Mouse (Mus musculus) lung, postnatal 14 days (tissue): ENCODE measurements around the gene Gtf3c5.

Experiments
- DNase-seq: peaks from one replicate; pipeline ENCODE4 v3.0.0; 2021

The Gtf3c5 gene

DNA sequence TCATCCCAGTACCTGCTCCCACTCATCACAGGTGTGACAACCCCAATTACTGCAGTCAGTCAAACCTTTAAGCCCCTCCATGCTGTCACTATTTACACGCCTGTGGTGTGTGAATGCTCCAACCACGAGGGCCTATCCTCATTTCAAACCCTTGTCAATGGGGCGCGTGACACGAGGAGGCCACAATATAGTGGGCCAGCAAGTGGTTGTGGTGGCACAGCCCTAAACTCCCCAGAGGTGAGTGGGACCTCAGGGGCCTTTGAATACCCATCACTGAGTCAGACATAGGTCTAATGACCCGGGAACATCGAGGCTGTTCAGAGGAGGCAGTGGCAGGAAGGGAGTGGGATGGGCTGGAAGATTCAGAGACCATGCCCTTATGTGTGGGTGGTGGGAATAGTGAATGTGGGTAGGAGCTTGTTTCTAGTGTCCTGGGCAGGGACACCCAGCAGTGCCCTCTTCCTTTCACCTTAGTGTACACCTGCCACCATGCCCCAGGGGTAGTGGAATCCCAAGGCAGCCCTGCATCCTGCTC lies 49.6 kb downstream of the Gtf3c5 start:
- DNase-seq, result no peak

- peak; percentile 91 for DNase-seq
Observed at GRCm38 (mm10) chr2:28532938-28533771, 50.4 kb downstream of the Gtf3c5 start.

DNA sequence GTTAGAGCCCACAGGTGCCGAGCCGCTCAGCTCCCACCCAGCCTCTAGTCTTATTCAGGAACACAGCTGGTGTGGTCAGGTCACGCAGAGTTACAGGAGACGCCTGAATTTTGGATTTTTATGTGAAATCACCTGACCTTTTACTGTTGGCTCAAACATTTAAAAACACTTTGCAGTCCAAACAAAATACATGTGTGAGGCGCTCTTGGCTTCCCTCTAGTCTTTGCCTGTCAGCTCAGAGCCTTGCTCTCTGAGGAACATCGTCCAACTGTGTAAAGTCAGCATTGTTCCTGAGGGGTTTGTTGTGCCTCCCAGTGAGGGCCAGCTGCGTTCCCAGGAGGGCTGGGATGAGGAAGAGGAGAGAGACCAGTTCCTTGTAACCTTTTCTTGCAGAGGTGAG lies 53.2 kb downstream of the Gtf3c5 start:
- no peak for DNase-seq

GRCm38 (mm10) chr2:28529856-28530255 lies 53.7 kb downstream of the Gtf3c5 start:
- no peak for DNase-seq

DNA sequence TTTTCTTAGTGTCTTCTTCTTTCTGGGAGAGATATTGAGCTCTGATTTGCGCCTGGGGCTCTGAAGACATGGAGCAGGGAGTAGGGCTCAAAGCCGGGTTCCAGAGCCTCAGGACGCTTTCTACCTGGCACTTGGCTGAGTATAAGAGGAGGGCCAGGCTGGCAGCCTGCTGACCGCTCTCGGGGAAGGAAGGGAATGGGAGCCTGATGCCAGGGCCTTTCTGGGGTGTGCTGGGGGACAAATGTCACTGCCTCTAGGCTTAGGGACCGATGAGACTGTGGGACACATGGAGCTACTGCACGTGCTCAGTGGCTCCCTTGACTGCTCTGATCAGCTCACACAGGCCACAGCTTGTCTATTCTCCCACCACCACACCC lies 55.2 kb downstream of the Gtf3c5 start:
- DNase-seq, result no peak

DNA sequence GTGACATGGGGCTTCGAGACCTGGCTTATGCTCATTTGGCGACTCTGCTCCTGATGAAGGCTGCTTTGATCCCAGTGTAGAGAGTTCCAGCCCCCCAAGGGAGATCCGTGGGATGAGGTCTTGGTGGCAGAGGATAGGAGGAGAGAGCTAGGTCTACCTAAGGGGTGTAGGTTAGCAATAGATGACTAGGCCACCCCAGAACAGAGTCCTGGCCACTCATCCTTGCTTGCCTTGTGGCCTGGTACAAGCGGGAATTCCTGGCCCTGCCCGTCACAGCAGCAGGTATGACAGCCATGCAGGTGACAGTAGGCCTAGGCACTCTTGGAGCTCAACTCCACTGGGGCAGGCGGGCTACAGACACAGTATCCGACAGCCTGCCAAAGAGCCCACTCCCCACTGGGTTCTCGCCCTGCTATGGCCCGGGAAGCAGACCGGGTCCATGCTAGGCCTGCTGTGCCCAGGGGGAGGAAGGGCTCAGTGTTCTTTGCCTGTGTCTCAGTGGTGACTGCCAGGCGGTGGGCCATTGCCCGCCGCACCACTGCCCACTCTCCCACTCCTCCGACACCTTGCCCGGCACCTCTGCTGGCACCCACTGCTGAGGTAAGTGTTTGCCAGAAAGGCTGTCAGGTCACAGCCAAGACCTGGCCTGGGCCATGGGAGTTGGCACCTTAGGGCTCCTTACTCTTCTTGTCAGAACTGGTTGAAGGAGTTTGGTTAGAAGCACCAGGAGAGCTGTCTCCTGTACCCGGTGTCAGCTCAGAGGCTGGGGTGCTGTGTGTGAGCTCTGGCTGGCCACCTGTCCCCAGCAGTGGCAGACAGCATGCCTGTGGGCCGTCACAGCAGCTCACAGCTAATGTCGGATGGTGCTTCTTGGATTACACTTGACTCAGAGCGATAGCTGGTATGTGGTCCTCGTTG lies 55.9 kb downstream of the Gtf3c5 start:
- no peak for DNase-seq

DNA sequence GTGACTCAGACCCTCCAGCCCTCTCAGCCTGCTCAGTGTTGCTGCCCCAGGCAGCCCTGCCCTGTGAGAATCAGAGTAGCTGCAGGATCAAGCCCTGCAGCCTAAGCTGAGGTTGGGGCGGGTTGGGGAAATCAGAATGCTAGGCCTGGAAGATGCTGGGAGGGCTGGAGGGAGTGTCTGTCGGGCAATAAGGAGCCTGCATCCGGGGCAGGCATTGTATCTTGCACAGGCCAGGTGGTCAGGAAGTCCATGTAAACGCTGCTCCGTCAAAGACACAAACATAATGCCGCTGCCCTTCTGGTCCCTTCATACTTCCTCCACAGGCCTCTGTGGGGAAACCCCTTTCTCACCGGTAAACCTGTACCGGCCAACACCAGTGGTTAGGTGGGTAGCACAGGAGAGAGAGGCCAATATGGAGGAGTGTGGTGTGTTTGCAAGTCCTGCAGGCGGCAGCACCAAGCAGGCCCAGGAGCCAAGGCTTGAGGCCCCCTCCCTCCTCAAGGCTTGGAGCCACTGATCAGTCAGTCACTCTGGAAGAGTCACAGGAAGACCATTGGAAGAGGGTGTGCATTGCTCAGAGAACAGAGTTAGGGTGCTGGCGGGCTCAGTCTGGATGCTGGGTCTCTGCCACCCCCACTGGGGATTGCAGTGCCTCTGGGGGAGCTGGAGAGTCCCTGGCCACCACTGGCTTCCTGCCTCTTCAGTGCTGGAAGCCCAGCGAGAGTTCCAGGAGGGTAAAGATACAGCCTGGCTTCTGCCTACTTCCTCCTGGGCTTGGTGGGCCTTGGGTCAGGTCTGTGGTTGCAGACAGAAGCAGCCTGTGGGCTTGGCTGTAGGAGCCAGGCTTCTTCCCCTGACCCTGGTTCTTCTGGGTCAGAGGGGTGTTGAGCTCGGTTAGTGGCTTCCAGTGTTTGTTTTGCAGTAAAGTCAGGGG lies 57.3 kb downstream of the Gtf3c5 start:
- DNase-seq, result no peak

GRCm38 (mm10) chr2:28525219-28525942 lies 58.2 kb downstream of the Gtf3c5 start:
- DNase-seq, result peak; percentile 77

DNA sequence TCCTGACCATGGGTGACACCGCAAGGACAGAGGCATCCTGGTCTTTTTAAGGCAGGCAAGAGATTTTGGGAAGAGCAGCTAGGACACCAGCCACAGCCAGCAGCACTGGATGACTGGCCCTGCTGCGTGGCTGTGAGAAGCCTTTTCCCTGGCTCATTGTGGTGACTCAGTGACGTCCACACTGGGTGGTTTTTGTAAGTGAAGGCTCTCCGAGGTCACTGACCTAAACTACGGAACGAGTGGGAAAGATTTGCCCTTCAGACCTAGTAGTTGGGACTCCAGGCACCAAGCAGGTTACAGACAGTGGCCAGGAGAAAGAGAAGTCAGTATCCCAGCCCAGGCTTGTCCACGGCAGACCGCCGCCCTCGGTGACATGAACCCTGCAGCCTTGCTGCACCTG lies 59.1 kb downstream of the Gtf3c5 start:
- no peak for DNase-seq

DNA sequence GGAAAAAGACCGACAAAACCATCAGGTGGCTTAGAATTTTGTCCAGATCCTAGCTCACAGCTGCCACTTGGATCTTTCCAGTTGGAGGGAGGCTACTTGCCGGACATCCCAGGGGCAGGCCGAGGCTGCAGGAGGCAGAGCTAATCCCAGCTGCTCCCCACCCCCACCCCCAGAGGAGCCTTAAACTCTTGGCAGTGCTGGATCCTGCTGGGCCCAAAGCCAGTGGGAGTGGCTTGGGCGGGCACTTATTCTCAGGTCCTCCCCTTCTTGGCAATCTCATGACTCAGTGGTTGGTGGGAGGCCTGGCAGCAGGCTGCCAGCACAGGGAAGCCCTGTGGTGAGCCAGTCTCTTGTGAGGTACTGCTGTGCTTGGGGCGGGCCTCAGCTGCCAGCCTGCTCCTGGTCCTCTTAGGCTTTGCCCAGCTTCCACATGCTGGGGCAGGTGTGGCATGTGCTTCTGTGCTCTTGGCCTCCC lies 59.9 kb downstream of the Gtf3c5 start:
- peak; percentile 91 for DNase-seq

GRCm38 (mm10) chr2:28522166-28522565 lies 61.4 kb downstream of the Gtf3c5 start:
- DNase-seq, result no peak

GRCm38 (mm10) chr2:28521571-28522151 lies 61.9 kb downstream of the Gtf3c5 start:
- no peak for DNase-seq

- DNase-seq, result no peak
Observed at GRCm38 (mm10) chr2:28520581-28520980, 63.0 kb downstream of the Gtf3c5 start.

GRCm38 (mm10) chr2:28518231-28518630 lies 65.3 kb downstream of the Gtf3c5 start:
- DNase-seq, result no peak

GRCm38 (mm10) chr2:28517206-28517909 lies 66.2 kb downstream of the Gtf3c5 start:
- peak; percentile 92 for DNase-seq
